Mouse (Mus musculus): ENCODE results near the gene Tmigd1. TPM values are rescaled to one million over a fixed set of nuclear protein-coding genes. Genes with fewer than 3 reads are reported as not detected.
"Not testable (repeated sequence)": the region's sequence is repeated elsewhere in the genome, so short reads cannot be mapped to it uniquely, and the experiment has no call there.

Gene Tmigd1
- polyA plus RNA-seq, 1 experiment = 0.39 TPM

GRCm38 (mm10) chr11:76914366-76914765 lies 12.4 kb downstream of the Tmigd1 start:
- no peak for DNase-seq
- Histone ChIP-seq H3K4me1 (ENCODE audit: control insufficient read depth, insufficient read depth, low read length) (no peaks in the 10 kb centered on the region; the same call in 1 of the 2 replicates), H3K4me3 (replicated peaks; ENCODE audit: extremely low read depth, low read depth, low read length) (no peak overlapping the region)
- no peak for TF ChIP-seq POLR2A (IDR thresholded peaks at IDR 0.05; ENCODE audit: borderline replicate concordance, extremely low read depth, low read depth, low read length)
- TF ChIP-seq CTCF (IDR thresholded peaks at IDR 0.05; ENCODE audit: insufficient read depth, low read length) = no peak
- 39% methylated on average over 7 of the region's 7 CpGs for WGBS

GRCm38 (mm10) chr11:76916539-76917229 lies 14.7 kb downstream of the Tmigd1 start:
- WGBS = 30% methylated on average over 13 of the region's 13 CpGs
- no peak for DNase-seq
- TF ChIP-seq CTCF (IDR thresholded peaks at IDR 0.05; ENCODE audit: insufficient read depth, low read length) (no peak), POLR2A (IDR thresholded peaks at IDR 0.05; ENCODE audit: borderline replicate concordance, extremely low read depth, low read depth, low read length) (no peak)
- H3K4me1 ChIP-seq (ENCODE audit: control insufficient read depth, insufficient read depth, low read length) = no peaks in the 10 kb centered on the region; the same call in 1 of the 2 replicates
- H3K4me3 ChIP-seq (replicated peaks; ENCODE audit: extremely low read depth, low read depth, low read length) = no peak overlapping the region

GRCm38 (mm10) chr11:76917230-76917548 lies 15.2 kb downstream of the Tmigd1 start:
- Histone ChIP-seq H3K4me1 (ENCODE audit: control insufficient read depth, insufficient read depth, low read length) (no peaks in the 10 kb centered on the region; the same call in 1 of the 2 replicates), H3K4me3 (replicated peaks; ENCODE audit: extremely low read depth, low read depth, low read length) (no peak overlapping the region)
- 62% methylated on average over 3 of the region's 3 CpGs for WGBS
- no peak for DNase-seq
- no peak for TF ChIP-seq POLR2A (IDR thresholded peaks at IDR 0.05; ENCODE audit: borderline replicate concordance, extremely low read depth, low read depth, low read length)
- TF ChIP-seq CTCF (IDR thresholded peaks at IDR 0.05; ENCODE audit: insufficient read depth, low read length) = no peak

- Histone ChIP-seq H3K4me3 (replicated peaks; ENCODE audit: extremely low read depth, low read depth, low read length) (no peak overlapping the region), H3K4me1 (ENCODE audit: control insufficient read depth, insufficient read depth, low read length) (no peaks in the 10 kb centered on the region)
- TF ChIP-seq POLR2A (IDR thresholded peaks at IDR 0.05; ENCODE audit: borderline replicate concordance, extremely low read depth, low read depth, low read length) (no peak), CTCF (IDR thresholded peaks at IDR 0.05; ENCODE audit: insufficient read depth, low read length) (no peak)
- 35% methylated on average over 1 of the region's 1 CpGs for WGBS
- no peak for DNase-seq
Observed at GRCm38 (mm10) chr11:76920607-76921006, 18.6 kb downstream of the Tmigd1 start.

- no peaks in the 10 kb centered on the region for H3K4me1 ChIP-seq (ENCODE audit: control insufficient read depth, insufficient read depth, low read length)
- DNase-seq = no peak
- WGBS = 15% methylated on average over 6 of the region's 6 CpGs
- no peak for TF ChIP-seq CTCF (IDR thresholded peaks at IDR 0.05; ENCODE audit: insufficient read depth, low read length)
- TF ChIP-seq POLR2A (IDR thresholded peaks at IDR 0.05; ENCODE audit: borderline replicate concordance, extremely low read depth, low read depth, low read length) = no peak
- H3K4me3 ChIP-seq (replicated peaks; ENCODE audit: extremely low read depth, low read depth, low read length) = no peak within 1 kb of the TSS
Observed at GRCm38 (mm10) chr11:76924759-76925236, 22.8 kb downstream of the Tmigd1 start, which contains the start of gene Blmh. Gene Blmh, plus strand, starts transcription at chr11:76924809.

- not testable (repeated sequence) for DNase-seq; H3K4me3 ChIP-seq (replicated peaks; ENCODE audit: extremely low read depth, low read depth, low read length); H3K4me1 ChIP-seq (ENCODE audit: control insufficient read depth, insufficient read depth, low read length)
- whole genome bisulfite sequencing = 87% methylated on average over 8 of the region's 8 CpGs
Observed at GRCm38 (mm10) chr11:76928586-76928985, 26.6 kb downstream of the Tmigd1 start.

GRCm38 (mm10) chr11:76933209-76933608 lies 31.2 kb downstream of the Tmigd1 start:
- Histone ChIP-seq H3K4me3 (replicated peaks; ENCODE audit: extremely low read depth, low read depth, low read length) (no peak overlapping the region), H3K4me1 (ENCODE audit: control insufficient read depth, insufficient read depth, low read length) (no peaks in the 10 kb centered on the region)
- TF ChIP-seq POLR2A (IDR thresholded peaks at IDR 0.05; ENCODE audit: borderline replicate concordance, extremely low read depth, low read depth, low read length) = no peak
- TF ChIP-seq CTCF (IDR thresholded peaks at IDR 0.05; ENCODE audit: insufficient read depth, low read length) = no peak
- WGBS = 60% methylated on average over 3 of the region's 3 CpGs
- no peak for DNase-seq

- WGBS = 64% methylated on average over 5 of the region's 5 CpGs
- DNase-seq = no peak
- Histone ChIP-seq H3K4me3 (replicated peaks; ENCODE audit: extremely low read depth, low read depth, low read length) (no peak overlapping the region), H3K4me1 (ENCODE audit: control insufficient read depth, insufficient read depth, low read length) (no peaks in the 10 kb centered on the region)
- TF ChIP-seq CTCF (IDR thresholded peaks at IDR 0.05; ENCODE audit: insufficient read depth, low read length) = no peak
- no peak for TF ChIP-seq POLR2A (IDR thresholded peaks at IDR 0.05; ENCODE audit: borderline replicate concordance, extremely low read depth, low read depth, low read length)
Observed at GRCm38 (mm10) chr11:76936578-76936977, 34.6 kb downstream of the Tmigd1 start.

GRCm38 (mm10) chr11:76944839-76945238 lies 42.9 kb downstream of the Tmigd1 start:
- TF ChIP-seq POLR2A (IDR thresholded peaks at IDR 0.05; ENCODE audit: borderline replicate concordance, extremely low read depth, low read depth, low read length) (no peak), CTCF (IDR thresholded peaks at IDR 0.05; ENCODE audit: insufficient read depth, low read length) (no peak)
- no peak for DNase-seq
- Histone ChIP-seq H3K4me1 (ENCODE audit: control insufficient read depth, insufficient read depth, low read length) (peaks cover 8% of the 10 kb centered on the region), H3K4me3 (replicated peaks; ENCODE audit: extremely low read depth, low read depth, low read length) (peak overlapping the region; percentile 13)
- 65% methylated on average over 6 of the region's 6 CpGs for whole genome bisulfite sequencing

Measured in lung, adult 2 months (tissue).